Mouse (Mus musculus): ENCODE measurements around the gene Foxa3.

The Foxa3 gene

GRCm38 (mm10) chr7:19024581-19025255 lies 1.4 kb upstream of the Foxa3 start:
- DNase-seq (ENCODE audit: low read depth, low spot score), result no peak

- peak; percentile 89 for DNase-seq (ENCODE audit: low read depth, low spot score)
These were observed 763 bp upstream of the Foxa3 start, which contains the start of gene Sympk for GRCm38 (mm10) chr7:19024096-19024506. Sympk (plus strand) TSS chr7:19024377.

GRCm38 (mm10) chr7:19022189-19022958 lies 964 bp downstream of the Foxa3 start:
- DNase-seq (ENCODE audit: low read depth, low spot score), result no peak

GRCm38 (mm10) chr7:19021048-19021447 lies 2.3 kb downstream of the Foxa3 start:
- no peak for DNase-seq (ENCODE audit: low read depth, low spot score)

GRCm38 (mm10) chr7:19017909-19018308 lies 5.4 kb downstream of the Foxa3 start:
- DNase-seq (ENCODE audit: low read depth, low spot score), result no peak

DNA sequence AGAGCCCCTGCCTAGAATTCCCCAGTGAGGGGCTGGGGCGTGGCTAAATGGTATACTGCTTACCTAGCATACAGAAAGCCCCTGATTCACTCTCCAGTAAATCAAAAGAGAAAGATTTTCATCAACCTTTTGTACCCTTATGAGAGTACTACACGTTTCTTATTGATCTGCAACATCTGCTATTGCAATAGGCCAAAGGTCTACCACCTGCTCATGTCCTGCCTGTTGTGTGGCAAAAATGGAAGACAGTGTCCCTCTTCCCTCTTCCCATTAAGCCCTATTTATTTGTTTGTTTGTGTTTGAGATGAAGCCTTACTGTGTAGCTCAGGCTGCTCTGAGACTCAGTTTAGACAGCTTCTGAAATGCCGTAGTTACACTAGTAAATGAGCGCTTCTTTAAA lies 7.3 kb downstream of the Foxa3 start:
- no peak for DNase-seq (ENCODE audit: low read depth, low spot score)

GRCm38 (mm10) chr7:19014452-19014851 lies 8.9 kb downstream of the Foxa3 start:
- no peak for DNase-seq (ENCODE audit: low read depth, low spot score)

GRCm38 (mm10) chr7:19012882-19013281 lies 10.5 kb downstream of the Foxa3 start:
- DNase-seq (ENCODE audit: low read depth, low spot score), result no peak

DNA sequence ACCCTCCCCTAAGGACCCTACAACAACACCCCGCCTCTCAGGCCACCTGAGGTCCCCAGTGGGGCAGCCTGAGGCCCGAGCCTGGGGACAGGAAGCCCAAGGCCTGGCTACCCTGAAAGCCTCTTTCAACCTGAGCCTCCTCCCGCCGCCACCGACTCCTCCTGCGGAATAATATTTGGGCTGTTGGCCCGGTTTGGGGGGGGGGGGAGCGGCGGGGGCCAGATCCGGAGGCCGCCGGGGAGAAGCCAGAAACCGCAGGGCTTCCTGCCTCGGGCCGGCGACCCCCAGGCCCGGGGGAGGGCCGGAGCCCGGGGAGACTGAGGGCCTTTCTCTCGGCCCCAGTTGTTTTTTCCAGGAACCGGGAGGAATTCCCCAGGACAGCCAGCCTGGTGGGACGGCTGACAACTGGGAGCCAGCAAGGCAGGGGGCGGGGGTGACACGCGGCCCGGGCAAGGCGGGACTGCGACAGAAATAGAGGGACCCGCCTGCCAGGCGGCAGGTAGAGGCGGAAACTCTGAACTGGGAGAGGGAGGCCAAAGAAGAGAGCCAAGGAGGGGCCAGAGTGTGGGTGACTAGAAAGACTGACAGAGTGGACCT lies 11.2 kb downstream of the Foxa3 start:
- no peak for DNase-seq (ENCODE audit: low read depth, low spot score)

DNA sequence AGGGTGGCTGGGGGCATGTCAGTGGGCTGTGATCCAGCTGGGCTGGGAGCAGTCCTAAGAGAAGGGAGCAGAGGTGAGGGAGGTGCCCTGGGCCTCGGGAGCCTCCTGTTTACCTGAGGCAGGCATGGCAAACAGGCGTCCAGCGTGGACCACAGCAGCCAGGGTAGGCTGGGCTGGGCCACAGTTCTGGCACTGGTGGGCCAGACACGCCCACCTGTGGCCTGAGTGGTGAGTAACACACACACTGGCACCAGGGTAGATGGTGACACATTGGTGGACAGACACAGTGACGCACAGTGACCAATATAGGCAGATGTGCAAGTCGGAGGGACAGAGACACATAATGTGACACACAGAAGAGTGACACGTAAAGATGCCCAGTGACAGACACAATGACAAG lies 12.8 kb downstream of the Foxa3 start:
- no peak for DNase-seq (ENCODE audit: low read depth, low spot score)

- DNase-seq (ENCODE audit: low read depth, low spot score), result no peak
These were observed 16.0 kb downstream of the Foxa3 start for GRCm38 (mm10) chr7:19007026-19007977.

GRCm38 (mm10) chr7:19006476-19006875 lies 16.9 kb downstream of the Foxa3 start:
- peak; percentile 64 for DNase-seq (ENCODE audit: low read depth, low spot score)

DNA sequence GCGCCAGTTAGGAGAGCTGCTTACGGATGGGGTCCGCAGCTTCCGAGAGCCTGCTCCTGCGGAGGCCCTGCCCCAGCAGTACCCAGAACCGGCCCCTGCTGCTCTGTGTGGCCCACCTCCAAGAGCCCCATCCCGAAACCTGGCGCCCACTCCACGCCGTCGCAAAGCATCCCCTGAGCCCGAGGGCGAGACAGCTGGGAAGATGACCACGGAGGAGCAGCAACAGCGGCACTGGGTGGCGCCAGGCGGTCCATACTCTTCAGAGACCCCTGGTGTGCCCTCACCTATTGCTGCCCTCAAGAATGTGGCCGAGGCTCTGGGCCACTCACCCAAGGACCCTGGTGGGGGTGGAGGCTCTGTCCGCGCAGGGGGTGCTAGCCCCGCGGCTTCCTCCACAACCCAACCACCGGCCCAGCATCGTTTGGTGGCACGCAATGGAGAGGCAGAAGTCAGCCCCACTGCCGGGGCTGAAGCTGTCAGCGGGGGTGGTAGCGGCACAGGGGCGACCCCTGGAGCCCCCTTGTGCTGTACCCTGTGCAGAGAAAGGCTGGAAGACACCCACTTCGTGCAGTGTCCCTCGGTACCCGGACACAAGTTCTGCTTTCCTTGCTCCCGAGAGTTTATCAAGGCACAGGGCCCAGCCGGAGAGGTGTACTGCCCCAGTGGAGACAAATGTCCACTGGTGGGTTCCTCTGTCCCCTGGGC lies 17.8 kb downstream of the Foxa3 start:
- DNase-seq (ENCODE audit: low read depth, low spot score), result no peak

DNA sequence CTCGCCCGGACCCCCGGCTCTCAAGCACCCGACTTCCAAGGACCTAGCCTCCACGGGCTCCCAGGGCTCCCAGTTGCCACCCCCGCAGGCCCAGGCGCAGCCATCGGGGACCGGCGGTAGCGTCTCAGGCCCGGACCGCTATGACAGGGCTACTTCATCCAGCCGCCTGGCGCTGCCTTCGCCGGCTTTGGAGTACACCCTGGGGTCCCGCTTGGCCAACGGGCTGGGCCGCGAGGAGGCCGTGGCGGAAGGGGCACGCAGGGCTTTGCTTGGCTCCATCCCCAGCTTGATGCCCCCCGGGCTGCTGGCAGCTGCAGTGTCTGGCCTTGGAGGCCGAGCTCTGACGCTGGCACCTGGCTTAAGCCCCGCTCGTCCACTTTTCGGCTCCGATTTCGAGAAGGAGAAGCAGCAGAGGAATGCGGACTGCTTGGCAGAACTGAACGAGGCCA lies 18.7 kb downstream of the Foxa3 start:
- no peak for DNase-seq (ENCODE audit: low read depth, low spot score)

- DNase-seq (ENCODE audit: low read depth, low spot score), result peak; percentile 82
These were observed 19.3 kb downstream of the Foxa3 start, which contains the start of gene Irf2bp1 for GRCm38 (mm10) chr7:19003902-19004630. Irf2bp1 (plus strand) TSS chr7:19004044.

GRCm38 (mm10) chr7:19002848-19003498 lies 20.4 kb downstream of the Foxa3 start:
- peak; percentile 75 for DNase-seq (ENCODE audit: low read depth, low spot score)

- DNase-seq (ENCODE audit: low read depth, low spot score), result no peak
These were observed 21.2 kb downstream of the Foxa3 start for GRCm38 (mm10) chr7:19002115-19002514.

DNA sequence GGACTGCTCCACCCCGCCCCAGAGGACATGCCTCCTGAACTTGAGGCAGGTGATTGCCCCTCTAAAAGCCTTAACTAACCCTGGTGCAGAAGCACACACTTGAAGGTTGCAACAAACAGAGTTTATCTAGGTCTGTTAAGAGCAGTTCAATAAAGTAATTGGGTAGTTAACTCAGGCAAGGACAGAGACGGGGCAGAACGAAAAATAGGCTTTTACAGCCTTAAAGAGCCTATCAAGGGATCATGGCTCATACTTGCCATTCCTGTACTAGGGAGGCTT lies 21.6 kb downstream of the Foxa3 start:
- DNase-seq (ENCODE audit: low read depth, low spot score), result no peak

GRCm38 (mm10) chr7:19001066-19001806 lies 22.1 kb downstream of the Foxa3 start:
- DNase-seq (ENCODE audit: low read depth, low spot score), result peak; percentile 49

Measured in WW6 (cell line).